Mouse (Mus musculus): ENCODE results near the gene Egln2.

DNA sequence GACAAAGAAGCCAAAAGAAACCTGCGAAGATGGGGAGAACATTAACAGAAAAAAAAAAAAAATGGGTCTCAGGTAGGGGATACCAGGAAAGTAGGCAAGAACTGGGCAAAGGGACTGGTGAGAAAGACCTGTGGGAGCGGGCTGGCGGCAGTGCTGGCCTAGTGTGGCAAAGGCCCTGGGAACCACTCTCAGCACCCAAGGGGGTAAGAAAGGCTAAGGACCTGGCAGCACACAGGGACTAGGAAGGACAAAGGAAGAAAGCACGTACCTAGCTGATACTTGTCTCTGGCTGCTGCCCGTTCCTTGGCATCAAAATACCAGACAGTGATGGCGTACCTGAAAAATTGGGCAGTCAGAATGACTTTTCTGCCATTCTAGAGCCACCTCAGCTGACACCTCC is 7.3 kb downstream of the Egln2 start:
- no peak for TF ChIP-seq TAL1 (IDR thresholded peaks at IDR 0.05; ENCODE audit: low read length)
- TF ChIP-seq GATA1 (IDR thresholded peaks at IDR 0.05; ENCODE audit: low read length) = no peak

All from erythroblast, embryonic 14.5 days (primary cell).